9 mouse cellular contexts compared by ENCODE assay signal in genomic region chr10:119294454-119295149, GRCm38 (mm10). TPM values are rescaled to one million over a fixed set of nuclear protein-coding genes. Genes with fewer than 3 reads are reported as not detected.
DNase-seq lines count a peak whose midpoint lies in the region; ATAC-seq and TF ChIP-seq lines count a peak whose summit lies in the region.
"Had no signal": no experiment of that assay in that cellular context is flagged by ENCODE, and none has a peak within 500 bp of the region (broad histone marks: within the 10 kb centered on the region; RNA-seq: fewer than 3 reads in every experiment).

No protein-coding gene starts in this region.

- no peak overlapping the region for H3K27ac ChIP-seq in gastrocnemius, adult 2 months
- H3K27ac ChIP-seq in kidney, postnatal 0 days: no peak overlapping the region
- H3K27ac ChIP-seq in lung, postnatal 0 days (ENCODE audit: low read length): no peak overlapping the region
- peak overlapping the region; percentile 52 for H3K27ac ChIP-seq in thymus, adult 2 months (ENCODE audit: control insufficient read depth, insufficient read depth, low read length)
- H3K27ac ChIP-seq: embryonic facial prominence, embryonic 12.5 days had no signal

- H3K9ac ChIP-seq in kidney, postnatal 0 days (ENCODE audit: low read depth, low read length): no peak overlapping the region
- no peak overlapping the region for H3K9ac ChIP-seq in lung, postnatal 0 days (replicated peaks; ENCODE audit: low read depth)
- H3K9ac ChIP-seq: embryonic facial prominence, embryonic 12.5 days had no signal

- no peak for TF ChIP-seq EP300 in lung, postnatal 0 days (IDR thresholded peaks at IDR 0.05)

- H3K4me2 ChIP-seq in kidney, postnatal 0 days (ENCODE audit: low read length): no peak overlapping the region
- H3K4me2 ChIP-seq in lung, postnatal 0 days (replicated peaks; ENCODE audit: low read depth, low read length): no peak overlapping the region
- H3K4me2 ChIP-seq: embryonic facial prominence, embryonic 12.5 days had no signal

- H3K27me3 ChIP-seq in kidney, postnatal 0 days (ENCODE audit: insufficient read depth, low read length): no peaks in the 10 kb centered on the region
- H3K27me3 ChIP-seq in lung, postnatal 0 days (replicated peaks; ENCODE audit: insufficient read depth, low read length): no peaks in the 10 kb centered on the region
- H3K27me3 ChIP-seq in thymus, adult 2 months (ENCODE audit: control insufficient read depth, insufficient read depth, low read length): no peaks in the 10 kb centered on the region
- H3K27me3 ChIP-seq: embryonic facial prominence, embryonic 12.5 days had no signal

- no peaks in the 10 kb centered on the region for H3K36me3 ChIP-seq in kidney, postnatal 0 days (ENCODE audit: insufficient read depth, low read length)
- H3K36me3 ChIP-seq in lung, postnatal 0 days (ENCODE audit: insufficient read depth, low read length): no peaks in the 10 kb centered on the region
- no peaks in the 10 kb centered on the region for H3K36me3 ChIP-seq in thymus, adult 2 months (ENCODE audit: control insufficient read depth, insufficient read depth, low read length)
- H3K36me3 ChIP-seq: embryonic facial prominence, embryonic 12.5 days had no signal

- H3K4me3 ChIP-seq in gastrocnemius, adult 2 months: peak overlapping the region; percentile 23
- H3K4me3 ChIP-seq in kidney, postnatal 0 days (replicated peaks; ENCODE audit: low read depth, low read length): no peak overlapping the region
- no peak overlapping the region for H3K4me3 ChIP-seq in lung, postnatal 0 days (ENCODE audit: low read depth, low read length)
- no peak overlapping the region for H3K4me3 ChIP-seq in thymus, adult 2 months (ENCODE audit: control insufficient read depth, insufficient read depth, low read length)
- H3K4me3 ChIP-seq: embryonic facial prominence, embryonic 12.5 days had no signal

- intact Hi-C loops in gastrocnemius, adult 2 months (cut with DNase I): no loop called here
- intact Hi-C loops in gastrocnemius, postnatal 36 days (cut with DNase I): no loop called here

- no peaks in the 10 kb centered on the region for H3K4me1 ChIP-seq in kidney, postnatal 0 days (replicated peaks; ENCODE audit: insufficient read depth, low read length)
- H3K4me1 ChIP-seq in lung, postnatal 0 days (ENCODE audit: insufficient read depth, low read depth, low read length): no peaks in the 10 kb centered on the region
- peaks cover 5% of the 10 kb centered on the region; the same call in 1 of the 2 replicates for H3K4me1 ChIP-seq in thymus, adult 2 months (replicated peaks; ENCODE audit: control insufficient read depth, insufficient read depth, low read length)
- H3K4me1 ChIP-seq: embryonic facial prominence, embryonic 12.5 days had no signal

- TF ChIP-seq POLR2A in thymus, adult 2 months (IDR thresholded peaks at IDR 0.05; ENCODE audit: control insufficient read depth, extremely low read depth, insufficient read depth, low read length, poor library complexity): no peak

- no peaks in the 10 kb centered on the region for H3K9me3 ChIP-seq in kidney, postnatal 0 days (replicated peaks; ENCODE audit: low read length)
- H3K9me3 ChIP-seq in lung, postnatal 0 days (ENCODE audit: low read length): no peaks in the 10 kb centered on the region
- H3K9me3 ChIP-seq: embryonic facial prominence, embryonic 12.5 days had no signal

- TF ChIP-seq CTCF in gastrocnemius, adult 2 months (IDR thresholded peaks at IDR 0.05): peak; percentile 63
- TF ChIP-seq CTCF in kidney, postnatal 0 days (IDR thresholded peaks at IDR 0.05; ENCODE audit: low read depth): peak; percentile 72
- TF ChIP-seq CTCF in lung, postnatal 0 days (IDR thresholded peaks at IDR 0.05): peak; percentile 65
- no peak for TF ChIP-seq CTCF in thymus, adult 2 months (IDR thresholded peaks at IDR 0.05; ENCODE audit: borderline replicate concordance, control insufficient read depth, extremely low read depth, insufficient read depth, low read length, poor library complexity)

- WGBS in kidney, postnatal 0 days: 53% methylated on average over 14 of the region's 14 CpGs
- WGBS in lung, postnatal 0 days: 42% methylated on average over 14 of the region's 14 CpGs
- 66% methylated on average over 14 of the region's 14 CpGs for WGBS in thymus, adult 2 months

- no peak for ATAC-seq in kidney, postnatal 0 days (replicated peaks; ENCODE audit: low FRiP score, low read depth)
- ATAC-seq in lung, postnatal 0 days: no peak

- DNase-seq in gastrocnemius, adult 2 months: no peak
- no peak for DNase-seq in gastrocnemius, postnatal 36 days
- peak; percentile 24 for DNase-seq in 3134 (ENCODE audit: extremely low read depth, insufficient read length, low spot score)
- peak; percentile 34 for DNase-seq in Muller cell, postnatal 12 days (ENCODE audit: inconsistent ontology term)
- peak; percentile 69 for DNase-seq in embryo, embryonic 11 days
- peak; percentile 54 for DNase-seq in kidney, postnatal 0 days (ENCODE audit: low spot score)
- DNase-seq in lung, postnatal 0 days (ENCODE audit: low spot score): peak; percentile 40
- peak; percentile 30 for DNase-seq in thymus, adult 2 months

RNA-seq across cellular contexts. Expression of gene Cand1, which starts 54.7 kb away (rescaled TPM):
- 10 to 100 TPM; 11.2 to 17.5 TPM for total RNA-seq in gastrocnemius, adult 2 months (2021)
- 10 to 100 TPM; 13.8 to 17.9 TPM for total RNA-seq in gastrocnemius, postnatal 36 days (2021)
- 32.6 and 35.6 TPM in 2 replicates for polyA plus RNA-seq in kidney, postnatal 0 days (2015; fragmentation: Nextera tagmentation; extraction: Ambion mirVana)
- polyA plus RNA-seq in lung, postnatal 0 days (2015; fragmentation: Nextera tagmentation; extraction: Ambion mirVana): 20.4 and 21.5 TPM in 2 replicates
- polyA plus RNA-seq in thymus, adult 2 months (2012; rRNA removed): 56.9 and 63.3 TPM in 2 replicates

Comparison
In these comparisons a context has a peak if more than half of its experiments do, and no peak if none do; other contexts are left out.
1. DNase-seq: peak in 3134 (single experiment), Muller cell, postnatal 12 days (single experiment), embryo, embryonic 11 days (single experiment), kidney, postnatal 0 days (single experiment), lung, postnatal 0 days (single experiment) and thymus, adult 2 months (single experiment); none in gastrocnemius, adult 2 months (single experiment) and gastrocnemius, postnatal 36 days (0 of 2).